Mouse (Mus musculus) forebrain, embryonic 14.5 days (tissue): Measurements from ENCODE around the gene Vps37b. TPM values are rescaled to one million over a fixed set of nuclear protein-coding genes. Genes with fewer than 3 reads are reported as not detected.

Experiments used
- ATAC-seq: fragments of 200-750 bp; cut with Nextera tagmentation; 2 replicates; pipeline ENCODE4 v1.8.0; 2017; ENCODE audit warnings: mild to moderate bottlenecking, moderate library complexity
- DNase-seq: peaks from one replicate; pipeline ENCODE4 v3.0.0-alpha.2; 2015; ENCODE audit warnings: low spot score
- H3K27ac ChIP-seq: fragments of 300-500 bp; sonication (generic); 2 replicates; pipeline ENCODE4 v1.5.1; 2014; ENCODE audit warnings: low read depth, mild to moderate bottlenecking, control low read depth, low read length, moderate library complexity
- H3K27me3 ChIP-seq: fragments of 300-500 bp; sonication (generic); replicated peaks from 2 replicates; pipeline ENCODE4 v1.6.1; 2014; ENCODE audit warnings: low read length, control low read depth, mixed read lengths; ENCODE audit not compliant: control insufficient read depth, insufficient read depth
- H3K36me3 ChIP-seq: fragments of 300-500 bp; sonication (generic); 2 replicates; pipeline ENCODE4 v1.6.1; 2014; ENCODE audit warnings: low read length, control low read depth; ENCODE audit not compliant: control insufficient read depth, insufficient read depth
- H3K4me1 ChIP-seq: fragments of 300-500 bp; sonication (generic); 2 replicates; pipeline ENCODE4 v1.6.1; 2014; ENCODE audit warnings: antibody characterized with exemption, low read length, control low read depth; ENCODE audit not compliant: control insufficient read depth, insufficient read depth
- H3K4me2 ChIP-seq: fragments of 300-500 bp; sonication (generic); 2 replicates; pipeline ENCODE4 v1.6.1; 2014; ENCODE audit warnings: mild to moderate bottlenecking, control low read depth, low read length
- H3K4me3 ChIP-seq: fragments of 300-500 bp; sonication (generic); 2 replicates; pipeline ENCODE4 v1.5.1; 2014; ENCODE audit warnings: low read depth, low read length, control low read depth
- H3K9ac ChIP-seq: fragments of 300-500 bp; sonication (generic); 2 replicates; pipeline ENCODE4 v1.6.1; 2014; ENCODE audit warnings: mild to moderate bottlenecking, low read length, control low read depth, moderate library complexity
- H3K9me3 ChIP-seq: fragments of 300-500 bp; sonication (generic); replicated peaks from 2 replicates; pipeline ENCODE4 v1.6.1; 2016; ENCODE audit warnings: low read length, control low read depth, mixed read lengths; ENCODE audit not compliant: control insufficient read depth
- WGBS: fragments of 180-500 bp; shearing (Covaris S2); extraction: QIAGEN DNeasy Blood & Tissue Kit; methylation state at CpG from one replicate; pipeline ENCODE4 v1.1.7; 2014; 5-methylcytosine and 5-hydroxymethylcytosine counted together
- polyA plus RNA-seq: library from polyadenylated mRNA; unstranded; fragments of >200 nt; fragmentation: Nextera tagmentation; extraction: Ambion mirVana; gene quantifications from 2 replicates; pipeline ENCODE4 v1.2.1, GENCODE M21; 2014

The Vps37b gene
- polyA plus RNA-seq, 1 experiment from 2014 or later, result 70.5 TPM

- Histone ChIP-seq H3K4me3 (no peak overlapping the region), H3K9me3 (no peaks in the 10 kb centered on the region), H3K9ac (no peak overlapping the region), H3K27me3 (no peaks in the 10 kb centered on the region), H3K36me3 (no peaks in the 10 kb centered on the region), H3K27ac (no peak overlapping the region), H3K4me1 (peaks cover 8% of the 10 kb centered on the region; the same call in 1 of the 2 replicates), H3K4me2 (no peak overlapping the region)
- ATAC-seq, result no peak
- DNase-seq, result no peak
- WGBS, result 54% methylated on average over 3 of the region's 3 CpGs
These were observed 54.8 kb downstream of the Vps37b start for GRCm38 (mm10) chr5:123977231-123977630.

- Histone ChIP-seq H3K4me1 (peaks cover 8% of the 10 kb centered on the region; the same call in 1 of the 2 replicates), H3K27me3 (no peaks in the 10 kb centered on the region), H3K4me2 (no peak overlapping the region), H3K27ac (no peak overlapping the region), H3K9me3 (no peaks in the 10 kb centered on the region), H3K9ac (no peak overlapping the region), H3K36me3 (no peaks in the 10 kb centered on the region), H3K4me3 (no peak overlapping the region)
- DNase-seq (no peak), ATAC-seq (no peak)
- WGBS, result 80% methylated on average over 6 of the region's 6 CpGs
These were observed 56.3 kb downstream of the Vps37b start for GRCm38 (mm10) chr5:123975668-123976180.

- WGBS, result 18% methylated on average over 11 of the region's 11 CpGs
- Histone ChIP-seq H3K27ac (no peak overlapping the region), H3K4me1 (peaks cover 8% of the 10 kb centered on the region; the same call in 1 of the 2 replicates), H3K27me3 (no peaks in the 10 kb centered on the region), H3K4me3 (peak overlapping the region; percentile 76), H3K9ac (peak overlapping the region; percentile 81), H3K9me3 (no peaks in the 10 kb centered on the region), H3K36me3 (no peaks in the 10 kb centered on the region), H3K4me2 (peak overlapping the region; percentile 90)
- DNase-seq (peak; percentile 60), ATAC-seq (no peak)
These were observed 57.4 kb downstream of the Vps37b start for GRCm38 (mm10) chr5:123974616-123975111.

DNA sequence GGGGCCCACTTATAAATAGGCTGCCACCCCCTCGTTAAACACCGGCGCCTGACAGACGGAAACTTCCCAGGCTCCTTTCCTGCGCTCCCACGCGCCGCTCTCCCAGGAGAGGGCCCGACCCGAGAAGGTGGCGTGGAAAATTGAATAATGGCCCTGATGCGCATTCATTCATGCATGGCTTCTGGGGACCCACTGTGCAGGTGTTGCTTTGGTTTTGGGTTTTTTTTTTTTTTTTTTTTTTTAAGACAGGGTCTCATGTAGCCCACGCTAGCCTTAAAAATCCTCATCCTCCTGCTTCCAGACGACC is 57.9 kb downstream of the Vps37b start:
- Histone ChIP-seq H3K4me3 (peak overlapping the region; percentile 76), H3K36me3 (no peaks in the 10 kb centered on the region), H3K4me1 (peaks cover 8% of the 10 kb centered on the region; the same call in 1 of the 2 replicates), H3K27ac (no peak overlapping the region), H3K4me2 (peak overlapping the region; percentile 90), H3K27me3 (no peaks in the 10 kb centered on the region), H3K9me3 (no peaks in the 10 kb centered on the region), H3K9ac (peak overlapping the region; percentile 81)
- ATAC-seq (peak; percentile 28), DNase-seq (peak; percentile 36)
- WGBS, result under 1% methylated on average over 14 of the region's 14 CpGs

GRCm38 (mm10) chr5:123973299-123974178 is 58.5 kb downstream of the Vps37b start, which contains the start of gene Hip1r:
Gene Hip1r (plus strand): TSS chr5:123973628.
- WGBS, result 1% methylated on average over 78 of the region's 106 CpGs

GRCm38 (mm10) chr5:123972453-123972852 is 59.6 kb downstream of the Vps37b start:
- peaks cover 8% of the 10 kb centered on the region; the same call in 1 of the 2 replicates for H3K4me1 ChIP-seq
- 61% methylated on average over 6 of the region's 6 CpGs for WGBS
- H3K4me2 ChIP-seq, result no peak overlapping the region
- no peak overlapping the region for H3K9ac ChIP-seq
- H3K27ac ChIP-seq, result no peak overlapping the region
- no peak overlapping the region for H3K4me3 ChIP-seq
- ATAC-seq, result no peak
- H3K9me3 ChIP-seq, result no peaks in the 10 kb centered on the region
- no peaks in the 10 kb centered on the region for H3K27me3 ChIP-seq
- no peaks in the 10 kb centered on the region for H3K36me3 ChIP-seq
- DNase-seq, result no peak

More at GRCm38 (mm10) chr5:123973299-123974178, 58.5 kb downstream of the Vps37b start, which contains the start of gene Hip1r:
- Histone ChIP-seq H3K9me3 (no peaks in the 10 kb centered on the region), H3K4me2 (peak within 1 kb of the TSS; percentile 90), H3K4me3 (peak within 1 kb of the TSS; percentile 76), H3K9ac (peak within 1 kb of the TSS; percentile 81), H3K36me3 (no peaks in the 10 kb centered on the region), H3K4me1 (peaks cover 8% of the 10 kb centered on the region; the same call in 1 of the 2 replicates), H3K27me3 (no peaks in the 10 kb centered on the region), H3K27ac (peak within 1 kb of the TSS; percentile 39; the same call in 1 of the 2 replicates)
- DNase-seq (peak; percentile 73), ATAC-seq (peak; percentile 85)

DNA sequence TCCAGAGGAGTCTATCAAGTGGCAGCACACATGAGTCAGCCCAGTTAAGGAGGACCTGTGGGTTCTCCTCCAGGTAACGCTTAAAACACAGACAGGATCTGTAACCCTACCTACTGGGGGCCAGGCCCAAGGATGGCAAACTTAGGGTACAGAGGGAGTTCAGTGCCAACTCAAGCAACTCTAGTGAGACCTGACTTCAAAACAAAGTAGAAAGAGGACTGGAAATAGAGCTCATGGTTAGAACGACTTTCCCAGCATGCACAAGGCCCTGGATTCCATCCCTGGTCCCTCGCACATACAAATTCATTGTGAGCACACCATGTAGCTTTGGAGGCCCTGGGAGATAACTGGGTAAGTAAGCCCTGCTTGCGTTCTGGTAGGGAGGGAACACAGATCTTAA is 61.5 kb downstream of the Vps37b start:
- Histone ChIP-seq H3K4me3 (no peak overlapping the region), H3K4me2 (no peak overlapping the region), H3K27me3 (no peaks in the 10 kb centered on the region), H3K9ac (no peak overlapping the region), H3K9me3 (no peaks in the 10 kb centered on the region), H3K4me1 (peaks cover 8% of the 10 kb centered on the region; the same call in 1 of the 2 replicates), H3K36me3 (no peaks in the 10 kb centered on the region), H3K27ac (no peak overlapping the region)
- no peak for ATAC-seq
- DNase-seq, result no peak
- 95% methylated on average over 4 of the region's 4 CpGs for WGBS

- WGBS, result 54% methylated on average over 8 of the region's 8 CpGs
- DNase-seq (no peak), ATAC-seq (no peak)
- H3K4me1 ChIP-seq, result 0 out of 2 replicates have a peak, but pooled peaks cover 3% of the 10 kb centered on the region
- no peaks in the 10 kb centered on the region for H3K36me3 ChIP-seq
- no peak overlapping the region for H3K4me2 ChIP-seq
- no peak overlapping the region for H3K9ac ChIP-seq
- no peak overlapping the region for H3K27ac ChIP-seq
- no peaks in the 10 kb centered on the region for H3K27me3 ChIP-seq
- no peak overlapping the region for H3K4me3 ChIP-seq
- no peaks in the 10 kb centered on the region for H3K9me3 ChIP-seq
These were observed 62.9 kb downstream of the Vps37b start for GRCm38 (mm10) chr5:123969216-123969615.
